Mouse (Mus musculus): ENCODE data around the gene Ptgfrn. TPM values are rescaled to one million over a fixed set of nuclear protein-coding genes. Genes with fewer than 3 reads are reported as not detected.

The Ptgfrn gene
- total and polyA plus RNA-seq, 3 experiments, result not detected

GRCm38 (mm10) chr3:101013536-101013935 is 96.5 kb downstream of the Ptgfrn start:
- Histone ChIP-seq H3K9ac (ENCODE audit: control insufficient read depth, low read depth, low read length, poor library complexity, severe bottlenecking) (no peak overlapping the region), H3K4me1 (ENCODE audit: control insufficient read depth in 1 of 2, insufficient read depth in 2 of 2, low read length in 2 of 2) (peaks cover 0 to 5% of the 10 kb centered on the region in 2 experiments; a peak in 1 of 4 replicates), H3K36me3 (ENCODE audit: control insufficient read depth in 1 of 2, insufficient read depth in 2 of 2, low read length in 2 of 2) (no peaks in the 10 kb centered on the region), H3K4me3 (ENCODE audit: control insufficient read depth in 1 of 2, insufficient read depth in 1 of 2, low read depth in 2 of 2, low read length in 2 of 2) (no peak overlapping the region), H3K27me3 (ENCODE audit: control insufficient read depth in 1 of 2, insufficient read depth in 2 of 2, low read length in 2 of 2) (no peaks in the 10 kb centered on the region; a peak in 1 of 4 replicates), H3K79me2 (ENCODE audit: control insufficient read depth, insufficient read depth, low read length, poor library complexity) (no peaks in the 10 kb centered on the region), H3K27ac (ENCODE audit: control insufficient read depth, low read depth, low read length) (no peak overlapping the region), H3K9me3 (replicated peaks; ENCODE audit: insufficient read depth, low read length) (no peaks in the 10 kb centered on the region)
- no peak for TF ChIP-seq CHD2 (IDR thresholded peaks at IDR 0.05; ENCODE audit: low read length)
- TF ChIP-seq MYB (IDR thresholded peaks at IDR 0.05; ENCODE audit: low read depth, low read length), result no peak
- TF ChIP-seq ZKSCAN1 (IDR thresholded peaks at IDR 0.05; ENCODE audit: low read depth, low read length), result no peak
- TF ChIP-seq MEF2A (IDR thresholded peaks at IDR 0.05; ENCODE audit: extremely low read depth, insufficient replicate concordance, low read depth, low read length, poor library complexity, severe bottlenecking), result no peak
- TF ChIP-seq POLR2A (IDR thresholded peaks at IDR 0.05; ENCODE audit: control insufficient read depth in 1 of 2, insufficient read depth in 1 of 2, low read depth in 1 of 2, low read length in 2 of 2, poor library complexity in 1 of 2), result no peak
- no peak for DNase-seq (ENCODE audit: low read depth, low spot score)

GRCm38 (mm10) chr3:101013005-101013404 is 97.1 kb downstream of the Ptgfrn start:
- H3K4me1 ChIP-seq (ENCODE audit: control insufficient read depth in 1 of 2, insufficient read depth in 2 of 2, low read length in 2 of 2), result peaks cover 0 to 5% of the 10 kb centered on the region in 2 experiments; a peak in 1 of 4 replicates
- no peaks in the 10 kb centered on the region for H3K27me3 ChIP-seq (ENCODE audit: control insufficient read depth in 1 of 2, insufficient read depth in 2 of 2, low read length in 2 of 2)
- H3K9ac ChIP-seq (ENCODE audit: control insufficient read depth, low read depth, low read length, poor library complexity, severe bottlenecking), result no peak overlapping the region
- TF ChIP-seq RCOR1 (IDR thresholded peaks at IDR 0.05; ENCODE audit: low read depth, low read length) (no peak), MAX (IDR thresholded peaks at IDR 0.05; ENCODE audit: low read length) (no peak), CTCF (IDR thresholded peaks at IDR 0.05 in 2 of 3, conservative IDR thresholded peaks at IDR 0.05 in 1 of 3; ENCODE audit: control insufficient read depth in 1 of 3, insufficient read depth in 1 of 3, low read depth in 2 of 3, low read length in 3 of 3, poor library complexity in 1 of 3, severe bottlenecking in 1 of 3) (no peak), TBP (IDR thresholded peaks at IDR 0.05; ENCODE audit: low read depth, low read length) (no peak), USF1 (IDR thresholded peaks at IDR 0.05; ENCODE audit: low read depth, low read length) (no peak), JUND (IDR thresholded peaks at IDR 0.05; ENCODE audit: low read depth, low read length) (no peak), POLR2A (IDR thresholded peaks at IDR 0.05; ENCODE audit: control insufficient read depth in 1 of 2, insufficient read depth in 1 of 2, low read depth in 1 of 2, low read length in 2 of 2, poor library complexity in 1 of 2) (no peak), MAZ (IDR thresholded peaks at IDR 0.05; ENCODE audit: low read depth, low read length) (no peak), KAT2A (conservative IDR thresholded peaks at IDR 0.05; ENCODE audit: low read depth, low read length) (no peak), ZNF384 (IDR thresholded peaks at IDR 0.05; ENCODE audit: low read depth, low read length) (no peak), ZMIZ1 (IDR thresholded peaks at IDR 0.05; ENCODE audit: low read depth, low read length) (no peak)
- H3K4me3 ChIP-seq (ENCODE audit: control insufficient read depth in 1 of 2, insufficient read depth in 1 of 2, low read depth in 2 of 2, low read length in 2 of 2), result no peak overlapping the region
- H3K79me2 ChIP-seq (ENCODE audit: control insufficient read depth, insufficient read depth, low read length, poor library complexity), result no peaks in the 10 kb centered on the region
- DNase-seq (ENCODE audit: low read depth, low spot score), result no peak
- H3K9me3 ChIP-seq (replicated peaks; ENCODE audit: insufficient read depth, low read length), result no peaks in the 10 kb centered on the region
- H3K36me3 ChIP-seq (ENCODE audit: control insufficient read depth in 1 of 2, insufficient read depth in 2 of 2, low read length in 2 of 2), result no peaks in the 10 kb centered on the region
- H3K27ac ChIP-seq (ENCODE audit: control insufficient read depth, low read depth, low read length), result no peak overlapping the region

DNA sequence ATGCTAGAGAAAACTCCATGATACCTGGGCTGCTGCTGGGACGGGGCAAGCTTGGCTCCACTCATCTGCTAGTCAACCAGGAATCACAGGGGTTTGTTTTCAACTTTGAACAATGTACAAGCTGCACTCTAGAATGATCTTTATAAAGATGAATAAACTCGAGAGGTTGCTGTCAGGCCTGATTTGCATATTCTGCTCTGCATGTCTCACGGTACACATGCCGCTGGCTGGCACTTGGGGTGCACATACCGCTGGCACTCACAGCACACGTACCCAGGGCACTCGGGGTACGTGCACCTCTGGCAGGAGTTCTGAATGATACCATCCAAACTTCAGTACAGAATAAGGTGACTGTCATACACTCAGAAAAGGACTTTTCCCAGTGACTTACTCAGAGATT is 97.5 kb downstream of the Ptgfrn start:
- Histone ChIP-seq H3K9ac (ENCODE audit: control insufficient read depth, low read depth, low read length, poor library complexity, severe bottlenecking) (no peak overlapping the region), H3K36me3 (ENCODE audit: control insufficient read depth in 1 of 2, insufficient read depth in 2 of 2, low read length in 2 of 2) (peaks cover 0 to under 1% of the 10 kb centered on the region in 2 experiments; a peak in 2 of 4 replicates), H3K4me3 (ENCODE audit: control insufficient read depth in 1 of 2, insufficient read depth in 1 of 2, low read depth in 2 of 2, low read length in 2 of 2) (no peak overlapping the region), H3K27ac (ENCODE audit: control insufficient read depth, low read depth, low read length) (no peak overlapping the region), H3K79me2 (ENCODE audit: control insufficient read depth, insufficient read depth, low read length, poor library complexity) (no peaks in the 10 kb centered on the region), H3K4me1 (ENCODE audit: control insufficient read depth in 1 of 2, insufficient read depth in 2 of 2, low read length in 2 of 2) (peaks cover 0 to 5% of the 10 kb centered on the region in 2 experiments; a peak in 1 of 4 replicates), H3K9me3 (replicated peaks; ENCODE audit: insufficient read depth, low read length) (no peaks in the 10 kb centered on the region), H3K27me3 (ENCODE audit: control insufficient read depth in 1 of 2, insufficient read depth in 2 of 2, low read length in 2 of 2) (no peaks in the 10 kb centered on the region)
- TF ChIP-seq MAFK (IDR thresholded peaks at IDR 0.05; ENCODE audit: borderline replicate concordance, low read depth, low read length) (no peak), POLR2A (IDR thresholded peaks at IDR 0.05; ENCODE audit: control insufficient read depth in 1 of 2, insufficient read depth in 1 of 2, low read depth in 1 of 2, low read length in 2 of 2, poor library complexity in 1 of 2) (no peak), POLR2AphosphoS2 (IDR thresholded peaks at IDR 0.05; ENCODE audit: low read length) (no peak), MAX (IDR thresholded peaks at IDR 0.05; ENCODE audit: low read length) (no peak), NRF1 (IDR thresholded peaks at IDR 0.05; ENCODE audit: insufficient read depth, low read depth, low read length, poor library complexity, severe bottlenecking) (no peak), ZNF384 (IDR thresholded peaks at IDR 0.05; ENCODE audit: low read depth, low read length) (no peak), ELF1 (IDR thresholded peaks at IDR 0.05; ENCODE audit: low read depth, low read length) (no peak), MYC (IDR thresholded peaks at IDR 0.05; ENCODE audit: low read depth, low read length) (no peak), TCF12 (IDR thresholded peaks at IDR 0.05; ENCODE audit: low read depth, low read length) (no peak), HCFC1 (IDR thresholded peaks at IDR 0.05; ENCODE audit: low read depth, low read length) (no peak), ZKSCAN1 (IDR thresholded peaks at IDR 0.05; ENCODE audit: low read depth, low read length) (no peak)
- no peak for DNase-seq (ENCODE audit: low read depth, low spot score)
